Mouse (Mus musculus): ENCODE measurements around the gene Fam193b. TPM values are rescaled to one million over a fixed set of nuclear protein-coding genes. Genes with fewer than 3 reads are reported as not detected.

Fam193b gene
- polyA plus RNA-seq, 1 experiment from 2014 or later: 34.3 TPM

DNA sequence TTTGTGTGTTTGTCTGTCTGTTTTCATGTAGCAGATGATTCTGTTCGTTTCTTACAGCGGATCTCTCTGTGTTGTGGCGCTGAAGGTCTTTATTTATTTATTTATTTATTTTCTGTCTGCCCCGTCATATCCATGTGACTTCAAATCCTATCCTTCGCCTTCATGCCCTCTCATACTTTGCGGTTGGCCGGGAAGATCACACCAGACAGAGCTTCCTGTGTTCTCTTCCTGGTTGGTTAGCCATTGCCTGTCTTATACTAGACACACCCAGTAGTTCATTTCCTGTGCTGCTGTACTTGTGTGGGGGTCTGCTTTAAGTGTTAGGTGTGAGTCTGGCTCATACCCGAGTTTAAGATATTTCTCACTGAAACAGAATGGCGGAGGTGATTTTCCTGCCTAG lies 29.7 kb upstream of the Fam193b start:
- ATAC-seq: 0 out of 2 replicates have a peak, but pooled peaks have one; percentile 32
- peak; percentile 37 for DNase-seq (ENCODE audit: low spot score)
- H3K4me3 ChIP-seq (ENCODE audit: low read depth, low read length): peak overlapping the region; percentile 87
- H3K36me3 ChIP-seq (ENCODE audit: control insufficient read depth, insufficient read depth, low read length): peaks cover 38% of the 10 kb centered on the region
- H3K27ac ChIP-seq (ENCODE audit: low read depth, low read length): 0 out of 2 replicates have a peak overlapping the region, but pooled peaks have one; percentile 52
- H3K9me3 ChIP-seq (replicated peaks; ENCODE audit: control insufficient read depth, low read length): no peaks in the 10 kb centered on the region
- peak overlapping the region; percentile 72 for H3K4me2 ChIP-seq (ENCODE audit: low read length)
- 26% methylated on average over 9 of the region's 9 CpGs for WGBS
- H3K4me1 ChIP-seq (ENCODE audit: control insufficient read depth, insufficient read depth, low read length): peaks cover 7% of the 10 kb centered on the region; the same call in 1 of the 2 replicates
- H3K27me3 ChIP-seq (replicated peaks; ENCODE audit: control insufficient read depth, insufficient read depth, low read length): no peaks in the 10 kb centered on the region
- peak overlapping the region; percentile 89 for H3K9ac ChIP-seq (ENCODE audit: low read length)

- Histone ChIP-seq H3K9me3 (replicated peaks; ENCODE audit: control insufficient read depth, low read length) (no peaks in the 10 kb centered on the region), H3K9ac (ENCODE audit: low read length) (peak within 1 kb of the TSS; percentile 89), H3K4me2 (ENCODE audit: low read length) (peak within 1 kb of the TSS; percentile 72), H3K27me3 (replicated peaks; ENCODE audit: control insufficient read depth, insufficient read depth, low read length) (no peaks in the 10 kb centered on the region), H3K4me3 (ENCODE audit: low read depth, low read length) (peak within 1 kb of the TSS; percentile 87), H3K36me3 (ENCODE audit: control insufficient read depth, insufficient read depth, low read length) (peaks cover 46% of the 10 kb centered on the region), H3K27ac (ENCODE audit: low read depth, low read length) (peak within 1 kb of the TSS; percentile 52; the same call in 1 of the 2 replicates), H3K4me1 (ENCODE audit: control insufficient read depth, insufficient read depth, low read length) (peaks cover 7% of the 10 kb centered on the region; the same call in 1 of the 2 replicates)
- ATAC-seq (peak; percentile 93), DNase-seq (ENCODE audit: low spot score) (peak; percentile 77)
- WGBS: 11% methylated on average over 50 of the region's 51 CpGs
These were observed 28.9 kb upstream of the Fam193b start, which contains the start of gene B4galt7 for GRCm38 (mm10) chr13:55599566-55600540. B4galt7 (plus strand) TSS chr13:55599896.

GRCm38 (mm10) chr13:55596802-55597201 lies 25.9 kb upstream of the Fam193b start:
- H3K27ac ChIP-seq (ENCODE audit: low read depth, low read length): no peak overlapping the region
- ATAC-seq: no peak
- no peaks in the 10 kb centered on the region for H3K27me3 ChIP-seq (replicated peaks; ENCODE audit: control insufficient read depth, insufficient read depth, low read length)
- peaks cover 40% of the 10 kb centered on the region for H3K36me3 ChIP-seq (ENCODE audit: control insufficient read depth, insufficient read depth, low read length)
- H3K9me3 ChIP-seq (replicated peaks; ENCODE audit: control insufficient read depth, low read length): no peaks in the 10 kb centered on the region
- H3K9ac ChIP-seq (ENCODE audit: low read length): no peak overlapping the region
- 91% methylated on average over 12 of the region's 12 CpGs for WGBS
- H3K4me2 ChIP-seq (ENCODE audit: low read length): no peak overlapping the region
- no peak for DNase-seq (ENCODE audit: low spot score)
- H3K4me3 ChIP-seq (ENCODE audit: low read depth, low read length): no peak overlapping the region
- H3K4me1 ChIP-seq (ENCODE audit: control insufficient read depth, insufficient read depth, low read length): peaks cover 12% of the 10 kb centered on the region

- no peak overlapping the region for H3K9ac ChIP-seq (ENCODE audit: low read length)
- no peak overlapping the region for H3K4me2 ChIP-seq (ENCODE audit: low read length)
- 86% methylated on average over 12 of the region's 12 CpGs for WGBS
- H3K36me3 ChIP-seq (ENCODE audit: control insufficient read depth, insufficient read depth, low read length): peaks cover 40% of the 10 kb centered on the region
- DNase-seq (ENCODE audit: low spot score): no peak
- no peak overlapping the region for H3K4me3 ChIP-seq (ENCODE audit: low read depth, low read length)
- peaks cover 8% of the 10 kb centered on the region for H3K4me1 ChIP-seq (ENCODE audit: control insufficient read depth, insufficient read depth, low read length)
- no peak overlapping the region for H3K27ac ChIP-seq (ENCODE audit: low read depth, low read length)
- no peaks in the 10 kb centered on the region for H3K9me3 ChIP-seq (replicated peaks; ENCODE audit: control insufficient read depth, low read length)
- no peak for ATAC-seq
- no peaks in the 10 kb centered on the region for H3K27me3 ChIP-seq (replicated peaks; ENCODE audit: control insufficient read depth, insufficient read depth, low read length)
These were observed 24.5 kb upstream of the Fam193b start for GRCm38 (mm10) chr13:55595375-55595774.

- H3K27me3 ChIP-seq (replicated peaks; ENCODE audit: control insufficient read depth, insufficient read depth, low read length): no peaks in the 10 kb centered on the region
- peak overlapping the region; percentile 90 for H3K9ac ChIP-seq (ENCODE audit: low read length)
- H3K27ac ChIP-seq (ENCODE audit: low read depth, low read length): 0 out of 2 replicates have a peak overlapping the region, but pooled peaks have one; percentile 21
- WGBS: under 1% methylated on average over 31 of the region's 31 CpGs
- peak; percentile 64; the same call in 1 of the 2 replicates for ATAC-seq
- peak overlapping the region; percentile 79 for H3K4me3 ChIP-seq (ENCODE audit: low read depth, low read length)
- DNase-seq (ENCODE audit: low spot score): no peak
- peaks cover 38% of the 10 kb centered on the region for H3K36me3 ChIP-seq (ENCODE audit: control insufficient read depth, insufficient read depth, low read length)
- peak overlapping the region; percentile 86 for H3K4me2 ChIP-seq (ENCODE audit: low read length)
- no peaks in the 10 kb centered on the region for H3K9me3 ChIP-seq (replicated peaks; ENCODE audit: control insufficient read depth, low read length)
- peaks cover 5% of the 10 kb centered on the region for H3K4me1 ChIP-seq (ENCODE audit: control insufficient read depth, insufficient read depth, low read length)
These were observed 22.4 kb upstream of the Fam193b start for GRCm38 (mm10) chr13:55593254-55593747.

DNA sequence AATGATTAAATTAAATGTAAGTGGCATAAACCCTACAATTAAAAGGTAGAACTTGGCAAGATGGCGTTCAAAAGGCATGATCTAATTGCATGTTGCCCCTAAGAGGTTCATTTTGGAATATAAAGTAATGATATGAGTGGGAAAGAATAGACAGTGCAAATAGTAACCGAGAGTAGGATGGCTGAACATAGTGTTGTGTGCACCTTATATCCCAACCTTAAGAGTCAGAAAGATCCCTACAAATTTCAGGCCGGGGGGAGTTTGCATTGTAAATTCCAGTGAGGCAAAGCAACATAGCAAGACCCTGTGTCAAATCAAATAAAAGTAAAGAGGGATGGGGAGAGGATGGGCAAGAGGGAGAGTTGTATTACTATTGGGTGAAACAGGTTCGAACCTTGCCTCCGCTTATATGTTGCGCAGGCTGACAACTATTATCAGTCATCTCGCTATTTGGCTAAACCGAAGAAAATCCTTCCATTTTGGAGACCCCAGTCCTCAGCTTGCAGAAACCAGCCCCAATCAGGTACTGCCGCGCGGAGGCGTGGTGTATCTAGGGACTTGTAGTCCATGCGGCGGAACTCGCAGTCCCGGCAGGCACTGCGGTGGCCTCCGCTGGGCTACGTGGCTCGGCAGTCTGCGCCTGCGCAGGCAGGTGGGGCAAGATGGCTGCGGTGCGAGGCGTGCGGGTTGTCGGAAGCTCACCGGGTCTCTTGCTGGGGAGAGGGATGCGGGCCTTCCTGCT lies 21.8 kb upstream of the Fam193b start:
- Histone ChIP-seq H3K27me3 (replicated peaks; ENCODE audit: control insufficient read depth, insufficient read depth, low read length) (no peaks in the 10 kb centered on the region), H3K36me3 (ENCODE audit: control insufficient read depth, insufficient read depth, low read length) (peaks cover 32% of the 10 kb centered on the region), H3K9ac (ENCODE audit: low read length) (peak overlapping the region; percentile 90), H3K4me1 (ENCODE audit: control insufficient read depth, insufficient read depth, low read length) (peaks cover 5% of the 10 kb centered on the region), H3K9me3 (replicated peaks; ENCODE audit: control insufficient read depth, low read length) (no peaks in the 10 kb centered on the region), H3K4me3 (ENCODE audit: low read depth, low read length) (peak overlapping the region; percentile 79), H3K27ac (ENCODE audit: low read depth, low read length) (peak overlapping the region; percentile 70; the same call in 1 of the 2 replicates), H3K4me2 (ENCODE audit: low read length) (peak overlapping the region; percentile 86)
- DNase-seq (ENCODE audit: low spot score): peak; percentile 99
- ATAC-seq: peak; percentile 99
- WGBS: 6% methylated on average over 29 of the region's 29 CpGs

- WGBS: 79% methylated on average over 4 of the region's 4 CpGs
- Histone ChIP-seq H3K36me3 (ENCODE audit: control insufficient read depth, insufficient read depth, low read length) (peaks cover 27% of the 10 kb centered on the region), H3K9ac (ENCODE audit: low read length) (no peak overlapping the region), H3K4me1 (ENCODE audit: control insufficient read depth, insufficient read depth, low read length) (peaks cover 5% of the 10 kb centered on the region), H3K27ac (ENCODE audit: low read depth, low read length) (no peak overlapping the region), H3K4me2 (ENCODE audit: low read length) (peak overlapping the region; percentile 86; the same call in 1 of the 2 replicates), H3K27me3 (replicated peaks; ENCODE audit: control insufficient read depth, insufficient read depth, low read length) (no peaks in the 10 kb centered on the region), H3K4me3 (ENCODE audit: low read depth, low read length) (peak overlapping the region; percentile 79; the same call in 1 of the 2 replicates), H3K9me3 (replicated peaks; ENCODE audit: control insufficient read depth, low read length) (no peaks in the 10 kb centered on the region)
- ATAC-seq (peak; percentile 19), DNase-seq (ENCODE audit: low spot score) (no peak)
These were observed 21.1 kb upstream of the Fam193b start for GRCm38 (mm10) chr13:55591961-55592490.

DNA sequence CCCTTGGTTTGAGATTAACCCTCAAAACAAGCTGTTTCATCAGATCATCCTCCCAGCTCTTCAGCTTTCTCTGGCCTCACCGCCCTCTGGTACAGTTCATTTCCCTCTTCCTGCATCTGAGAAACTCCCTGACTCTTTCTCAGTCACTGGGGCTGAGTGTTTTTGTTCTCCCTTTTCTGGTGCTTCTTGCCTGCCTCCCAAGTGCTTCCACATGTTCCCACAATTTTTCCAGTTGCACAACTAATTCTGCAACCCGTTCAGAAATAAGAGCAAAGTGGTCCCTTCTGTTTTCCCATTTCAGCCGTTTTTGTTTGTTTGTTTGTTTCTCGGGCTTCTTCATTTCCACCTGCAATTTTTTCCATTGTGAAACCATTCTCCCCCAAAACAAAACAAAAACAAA lies 7.2 kb upstream of the Fam193b start:
- WGBS: 80% methylated on average over 4 of the region's 4 CpGs

More for the DNA sequence above, 7.2 kb upstream of the Fam193b start:
- no peaks in the 10 kb centered on the region for H3K9me3 ChIP-seq (replicated peaks; ENCODE audit: control insufficient read depth, low read length)
- H3K27ac ChIP-seq (ENCODE audit: low read depth, low read length): no peak overlapping the region
- H3K4me1 ChIP-seq (ENCODE audit: control insufficient read depth, insufficient read depth, low read length): no peaks in the 10 kb centered on the region
- H3K4me2 ChIP-seq (ENCODE audit: low read length): no peak overlapping the region
- no peak overlapping the region for H3K4me3 ChIP-seq (ENCODE audit: low read depth, low read length)
- DNase-seq (ENCODE audit: low spot score) (no peak), ATAC-seq (no peak)
- no peaks in the 10 kb centered on the region for H3K36me3 ChIP-seq (ENCODE audit: control insufficient read depth, insufficient read depth, low read length)
- no peaks in the 10 kb centered on the region for H3K27me3 ChIP-seq (replicated peaks; ENCODE audit: control insufficient read depth, insufficient read depth, low read length)
- no peak overlapping the region for H3K9ac ChIP-seq (ENCODE audit: low read length)
